Mouse (Mus musculus) CH12.LX (cell line): ENCODE data around the gene Srebf2. TPM values are rescaled to one million over a fixed set of nuclear protein-coding genes. Genes with fewer than 3 reads are reported as not detected.
A peak's percentile ranks its signal among the peaks of the same experiment; 100 is the strongest.

ENCODE experiments used
- DNase-seq: peaks from one replicate; pipeline ENCODE4 v3.0.0-alpha.2; 2013; ENCODE audit errors: extremely low read depth
- H3K27ac ChIP-seq: 2 replicates; pipeline ENCODE4 v1.5.1; 2012; ENCODE audit warnings: low read depth, mild to moderate bottlenecking, control low read depth, moderate library complexity; ENCODE audit not compliant: insufficient read depth
- H3K27me3 ChIP-seq: replicated peaks from 2 replicates; pipeline ENCODE3; 2012; ENCODE audit warnings: inconsistent platforms
- H3K36me3 ChIP-seq, 2 experiments: replicated peaks in 1 of 2; 2 replicates each; pipeline versions ENCODE3 to v1.6.1; 2012; ENCODE audit warnings: inconsistent platforms in 1 of 2, low read length in 1 of 2, mild to moderate bottlenecking in 1 of 2, mixed read lengths in 1 of 2, moderate library complexity in 1 of 2; ENCODE audit not compliant: control insufficient read depth in 1 of 2, insufficient read depth in 1 of 2
- H3K4me1 ChIP-seq, 2 experiments: 2 replicates each; pipeline ENCODE4 v1.6.1; 2012; ENCODE audit warnings: inconsistent platforms in 1 of 2, moderate library complexity in 1 of 2; ENCODE audit not compliant: insufficient read depth in 2 of 2, control insufficient read depth in 1 of 2
- H3K4me2 ChIP-seq: 2 replicates; pipeline ENCODE4 v1.6.1; 2012; ENCODE audit warnings: low read depth, mild to moderate bottlenecking, control low read depth; ENCODE audit not compliant: poor library complexity, insufficient read depth, severe bottlenecking
- H3K4me3 ChIP-seq, 3 experiments: fragments of 150-350 bp in 1 of 3; sonication (generic) in 1 of 3; replicated peaks in 1 of 3; 2 replicates each; pipeline versions ENCODE3 to v1.5.1; 2011 to 2012; ENCODE audit warnings: low read depth in 2 of 3, low read length in 2 of 3, mild to moderate bottlenecking in 2 of 3, moderate library complexity in 2 of 3, control low read depth in 1 of 3, improper control_type of control experiment in 1 of 3, inconsistent platforms in 1 of 3, mixed read lengths in 1 of 3; ENCODE audit not compliant: poor library complexity in 1 of 3
- H3K79me2 ChIP-seq: replicated peaks from 2 replicates; pipeline ENCODE4 v1.6.1; 2012; ENCODE audit warnings: mild to moderate bottlenecking, moderate library complexity; ENCODE audit not compliant: control insufficient read depth, poor library complexity, insufficient read depth, severe bottlenecking; ENCODE audit errors: extremely low read depth
- H3K9ac ChIP-seq: 2 replicates; pipeline ENCODE4 v1.6.1; 2012; ENCODE audit warnings: low read depth, mild to moderate bottlenecking, control low read depth, moderate library complexity; ENCODE audit not compliant: insufficient read depth
- H3K9me3 ChIP-seq: replicated peaks from 2 replicates; pipeline ENCODE3; 2012; ENCODE audit warnings: low read length, inconsistent platforms, mixed read lengths
- BHLHE40 ChIP-seq: IDR thresholded peaks from 2 replicates; pipeline ENCODE4 v1.6.1; 2011; ENCODE audit warnings: mild to moderate bottlenecking, low read depth, low read length, improper control_type of control experiment
- CHD2 ChIP-seq: IDR thresholded peaks from 2 replicates; pipeline ENCODE4 v1.6.1; 2011; ENCODE audit warnings: low read length, improper control_type of control experiment
- CTCF ChIP-seq, 2 experiments: IDR thresholded peaks in 1 of 2; conservative IDR thresholded peaks in 1 of 2; 2 replicates each; pipeline ENCODE4 v1.5.1; 2011 to 2012; ENCODE audit warnings: low read depth in 2 of 2, low read length in 2 of 2, improper control_type of control experiment in 1 of 2, inconsistent platforms in 1 of 2, mild to moderate bottlenecking in 1 of 2, moderate library complexity in 1 of 2
- E2F4 ChIP-seq: IDR thresholded peaks from 2 replicates; pipeline ENCODE4 v1.6.1; 2011; ENCODE audit warnings: low read depth, low read length, improper control_type of control experiment; ENCODE audit not compliant: insufficient replicate concordance
- ELF1 ChIP-seq: IDR thresholded peaks from 2 replicates; pipeline ENCODE4 v1.6.1; 2014; ENCODE audit warnings: low read depth, mild to moderate bottlenecking, inconsistent platforms, low read length, improper control_type of control experiment
- EP300 ChIP-seq: IDR thresholded peaks from 2 replicates; pipeline ENCODE4 v1.6.1; 2011; ENCODE audit warnings: low read length, improper control_type of control experiment
- GABPA ChIP-seq: IDR thresholded peaks from 2 replicates; pipeline ENCODE4 v1.6.1; 2012; ENCODE audit warnings: low read depth, low read length, improper control_type of control experiment, inconsistent platforms; ENCODE audit not compliant: insufficient replicate concordance
- HCFC1 ChIP-seq: IDR thresholded peaks from 2 replicates; pipeline ENCODE4 v1.6.1; 2012; ENCODE audit warnings: low read depth, mild to moderate bottlenecking, inconsistent platforms, low read length, improper control_type of control experiment
- IRF4 ChIP-seq: IDR thresholded peaks from 2 replicates; pipeline ENCODE4 v1.6.1; 2014; ENCODE audit warnings: low read depth, mild to moderate bottlenecking, inconsistent platforms, low read length, improper control_type of control experiment
- JUN ChIP-seq: IDR thresholded peaks from 2 replicates; pipeline ENCODE4 v1.6.1; 2011; ENCODE audit warnings: low read depth, mild to moderate bottlenecking, low read length, improper control_type of control experiment, moderate library complexity; ENCODE audit not compliant: insufficient read depth
- JUND ChIP-seq: conservative IDR thresholded peaks from 2 replicates; pipeline ENCODE4 v1.6.1; 2011; ENCODE audit warnings: low read depth, low read length, improper control_type of control experiment
- MAX ChIP-seq: IDR thresholded peaks from 2 replicates; pipeline ENCODE4 v1.6.1; 2011; ENCODE audit warnings: low read length, improper control_type of control experiment
- MAZ ChIP-seq: IDR thresholded peaks from 2 replicates; pipeline ENCODE4 v1.6.1; 2012; ENCODE audit warnings: low read depth, mild to moderate bottlenecking, inconsistent platforms, low read length, improper control_type of control experiment, moderate library complexity
- MEF2A ChIP-seq: IDR thresholded peaks from 2 replicates; pipeline ENCODE4 v1.6.1; 2014; ENCODE audit warnings: low read depth, mild to moderate bottlenecking, inconsistent platforms, low read length, improper control_type of control experiment, borderline replicate concordance
- MYC ChIP-seq: IDR thresholded peaks from 2 replicates; pipeline ENCODE4 v1.6.1; 2011; ENCODE audit warnings: low read depth, mild to moderate bottlenecking, improper control_type of control experiment, low read length
- NRF1 ChIP-seq: IDR thresholded peaks from 2 replicates; pipeline ENCODE4 v1.6.1; 2014; ENCODE audit warnings: low read depth, mild to moderate bottlenecking, inconsistent platforms, low read length, improper control_type of control experiment, moderate library complexity
- POLR2AphosphoS2 ChIP-seq: IDR thresholded peaks from 2 replicates; pipeline ENCODE4 v1.6.1; 2011; ENCODE audit warnings: low read depth, low read length, improper control_type of control experiment
- RAD21 ChIP-seq: IDR thresholded peaks from 2 replicates; pipeline ENCODE4 v1.6.1; 2011; ENCODE audit warnings: low read depth, mild to moderate bottlenecking, low read length, improper control_type of control experiment, moderate library complexity
- SIN3A ChIP-seq: IDR thresholded peaks from 2 replicates; pipeline ENCODE4 v1.6.1; 2012; ENCODE audit warnings: low read length, improper control_type of control experiment, inconsistent platforms
- SMC3 ChIP-seq: IDR thresholded peaks from 2 replicates; pipeline ENCODE4 v1.6.1; 2011; ENCODE audit warnings: low read depth, low read length, improper control_type of control experiment
- UBTF ChIP-seq: IDR thresholded peaks from 2 replicates; pipeline ENCODE4 v1.6.1; 2012; ENCODE audit warnings: low read depth, mild to moderate bottlenecking, inconsistent platforms, low read length, improper control_type of control experiment, moderate library complexity
- USF2 ChIP-seq: conservative IDR thresholded peaks from 2 replicates; pipeline ENCODE4 v1.6.1; 2011; ENCODE audit warnings: low read depth, low read length, improper control_type of control experiment
- ZC3H11A ChIP-seq: IDR thresholded peaks from 2 replicates; pipeline ENCODE4 v1.6.1; 2012; ENCODE audit warnings: low read depth, mild to moderate bottlenecking, inconsistent platforms, low read length, improper control_type of control experiment
- ZNF384 ChIP-seq: IDR thresholded peaks from 2 replicates; pipeline ENCODE4 v1.6.1; 2012; ENCODE audit warnings: low read depth, low read length, improper control_type of control experiment, inconsistent platforms
- dilution Hi-C: fragments of 300-500 bp; cut with MboI; formaldehyde crosslinking; loops from 2 replicates; pipeline ENCODE4 v1.14.3; 2020; ENCODE audit warnings: low sequenced_read_pairs; ENCODE audit not compliant: extremely low pct_unique_long_range_greater_than_20kb, extremely low pct_ligation_motif_present
- in situ Hi-C: fragments of 300-500 bp; cut with MboI; formaldehyde crosslinking; loops from 3 replicates; pipeline ENCODE4 v1.14.3; 2019; ENCODE audit warnings: low sequenced_read_pairs, low pct_ligation_motif_present, low pct_unique_long_range_greater_than_20kb, mixed read lengths
- polyA plus RNA-seq: library from polyadenylated mRNA; unstranded; fragments of >175 nt; gene quantifications from 2 replicates; pipeline ENCODE4 v1.2.1, GENCODE M21; 2012; ENCODE audit warnings: low read depth; ENCODE audit not compliant: insufficient read length
- total RNA-seq, 2 experiments: library from RNA; depleted of rRNA; stranded (reverse); fragments of 300-350 nt in 1 of 2; fragments of >200 nt in 1 of 2; gene quantifications; 2 replicates each; pipeline ENCODE4 v1.2.3; 2012 to 2014

Srebf2 gene
- total and polyA plus RNA-seq, 3 experiments: 94.3 to 253 (median 159) TPM

GRCm38 (mm10) chr15:82138565-82138964 lies 8.4 kb upstream of the Srebf2 start:
- H3K4me1 ChIP-seq: peaks cover 12 to 55% of the 10 kb centered on the region in 2 experiments
- in situ Hi-C loops (no loop called here), dilution Hi-C loops (no loop called here)
- no peak overlapping the region for H3K9ac ChIP-seq
- no peaks in the 10 kb centered on the region for H3K79me2 ChIP-seq
- H3K9me3 ChIP-seq: no peaks in the 10 kb centered on the region
- peak; percentile 88 for DNase-seq
- no peaks in the 10 kb centered on the region for H3K27me3 ChIP-seq
- no peak for TF ChIP-seq MAZ
- TF ChIP-seq ELF1: no peak
- 0 out of 2 replicates have a peak, but pooled peaks have one; percentile 9 for TF ChIP-seq NRF1
- peak; percentile 43; the same call in 1 of the 2 replicates for TF ChIP-seq MAX
- TF ChIP-seq SMC3: peak; percentile 88
- no peak for TF ChIP-seq CHD2
- peak; percentile 46 for TF ChIP-seq BHLHE40
- TF ChIP-seq ZC3H11A: peak; percentile 24
- no peak for TF ChIP-seq MEF2A
- TF ChIP-seq JUND: peak; percentile 44; the same call in 1 of the 2 replicates
- peak; percentile 72 for TF ChIP-seq RAD21
- TF ChIP-seq IRF4: no peak
- TF ChIP-seq EP300: no peak
- no peak for TF ChIP-seq UBTF
- TF ChIP-seq JUN: no peak
- TF ChIP-seq MYC: peak; percentile 87
- peak; percentile 84 to 86 for TF ChIP-seq CTCF (conservative IDR thresholded peaks at IDR 0.05 in 1 of 2, IDR thresholded peaks at IDR 0.05 in 1 of 2; ENCODE audit: low read depth in 2 of 2, low read length in 2 of 2)
- no peak for TF ChIP-seq HCFC1
- TF ChIP-seq SIN3A: no peak
- no peak for TF ChIP-seq USF2
- no peak for TF ChIP-seq GABPA
- TF ChIP-seq E2F4: no peak
- no peak overlapping the region for H3K27ac ChIP-seq
- H3K36me3 ChIP-seq: peaks cover 34 to 77% of the 10 kb centered on the region in 2 experiments
- H3K4me2 ChIP-seq: no peak overlapping the region
- H3K4me3 ChIP-seq: no peak overlapping the region

GRCm38 (mm10) chr15:82139196-82139595 lies 7.8 kb upstream of the Srebf2 start:
- DNase-seq: no peak
- dilution Hi-C loops (no loop called here), in situ Hi-C loops (no loop called here)
- peaks cover 12 to 56% of the 10 kb centered on the region in 2 experiments; a peak in 3 of 4 replicates for H3K4me1 ChIP-seq
- no peak overlapping the region for H3K9ac ChIP-seq
- peak; percentile 44; the same call in 1 of the 2 replicates for TF ChIP-seq ZC3H11A
- no peak for TF ChIP-seq POLR2AphosphoS2
- TF ChIP-seq CTCF (conservative IDR thresholded peaks at IDR 0.05 in 1 of 2, IDR thresholded peaks at IDR 0.05 in 1 of 2; ENCODE audit: low read depth in 2 of 2, low read length in 2 of 2): peak in 1 of 2 experiments; percentile 78; a peak in 2 of 4 replicates
- TF ChIP-seq EP300: no peak
- TF ChIP-seq ZNF384: peak; percentile 93
- peak; percentile 73 for TF ChIP-seq RAD21
- TF ChIP-seq ELF1: 0 out of 2 replicates have a peak, but pooled peaks have one; percentile 14
- TF ChIP-seq MYC: no peak
- TF ChIP-seq SMC3: peak; percentile 71
- no peak overlapping the region for H3K4me3 ChIP-seq
- H3K36me3 ChIP-seq: peaks cover 29 to 74% of the 10 kb centered on the region in 2 experiments
- no peaks in the 10 kb centered on the region for H3K27me3 ChIP-seq
- no peak overlapping the region for H3K4me2 ChIP-seq
- H3K9me3 ChIP-seq: no peaks in the 10 kb centered on the region
- no peaks in the 10 kb centered on the region for H3K79me2 ChIP-seq
- H3K27ac ChIP-seq: no peak overlapping the region
